In genomic region chr5:120454756-120455337, GRCm38 (mm10) we compare ENCODE assay signal across 23 mouse cellular contexts. TPM values are rescaled to one million over a fixed set of nuclear protein-coding genes. Genes with fewer than 3 reads are reported as not detected.
DNase-seq lines count a peak whose midpoint lies in the region; ATAC-seq and TF ChIP-seq lines count a peak whose summit lies in the region.
"Had no signal": no experiment of that assay in that cellular context is flagged by ENCODE, and none has a peak within 500 bp of the region (broad histone marks: within the 10 kb centered on the region; RNA-seq: fewer than 3 reads in every experiment).

No protein-coding gene starts in this region.

- no peak overlapping the region for H3K9ac ChIP-seq in kidney, embryonic 15.5 days
- no peak overlapping the region for H3K9ac ChIP-seq in MEL (ENCODE audit: control insufficient read depth, low read depth, low read length, poor library complexity, severe bottlenecking)
- H3K9ac ChIP-seq: limb, embryonic 12.5 days had no signal

- H3K4me3 ChIP-seq in kidney, embryonic 15.5 days (replicated peaks) = no peak overlapping the region
- peak overlapping the region; percentile 2 to 45; a peak in 1 of 4 replicates for H3K4me3 ChIP-seq in MEL (ENCODE audit: control insufficient read depth in 1 of 2, insufficient read depth in 1 of 2, low read depth in 2 of 2, low read length in 2 of 2)
- H3K4me3 ChIP-seq: layer of hippocampus, adult 2 months; limb, embryonic 12.5 days; midbrain, embryonic 10.5 days had no signal

- peak overlapping the region; percentile 40 for H3K4me2 ChIP-seq in kidney, embryonic 15.5 days
- H3K4me2 ChIP-seq: limb, embryonic 12.5 days had no signal

- no peak for TF ChIP-seq POLR2A in MEL (IDR thresholded peaks at IDR 0.05; ENCODE audit: control insufficient read depth in 1 of 2, insufficient read depth in 1 of 2, low read depth in 1 of 2, low read length in 2 of 2, poor library complexity in 1 of 2)

- no peak for TF ChIP-seq CTCF in MEL (IDR thresholded peaks at IDR 0.05 in 2 of 3, conservative IDR thresholded peaks at IDR 0.05 in 1 of 3; ENCODE audit: control insufficient read depth in 1 of 3, insufficient read depth in 1 of 3, low read depth in 2 of 3, low read length in 3 of 3, poor library complexity in 1 of 3, severe bottlenecking in 1 of 3)

- no peak overlapping the region for H3K27ac ChIP-seq in kidney, embryonic 15.5 days
- no peak overlapping the region for H3K27ac ChIP-seq in MEL (ENCODE audit: control insufficient read depth, low read depth, low read length)
- H3K27ac ChIP-seq: layer of hippocampus, adult 2 months; limb, embryonic 12.5 days; midbrain, embryonic 10.5 days had no signal

- H3K27me3 ChIP-seq in kidney, embryonic 15.5 days = peaks cover 35% of the 10 kb centered on the region
- H3K27me3 ChIP-seq in MEL (ENCODE audit: control insufficient read depth in 1 of 2, insufficient read depth in 2 of 2, low read length in 2 of 2) = no peaks in the 10 kb centered on the region

- TF ChIP-seq RAD21 in MEL (IDR thresholded peaks at IDR 0.05; ENCODE audit: low read depth, low read length) = no peak

- ATAC-seq in kidney, embryonic 15.5 days (replicated peaks; ENCODE audit: low FRiP score) = no peak
- ATAC-seq in megakaryocyte-erythroid progenitor cell, adult 5-6 weeks (replicated peaks; ENCODE audit: low FRiP score, low TSS enrichment, poor library complexity, severe bottlenecking) = peak; percentile 66
- ATAC-seq: CD4-positive, CD25-positive, alpha-beta regulatory T cell, adult 4 months had no signal

- no peak for DNase-seq in kidney, adult 8-10 months
- peak; percentile 69 for DNase-seq in ES-CJ7 (ENCODE audit: low read depth, low spot score)
- DNase-seq in MEL (ENCODE audit: low read depth, low spot score) = peak; percentile 65
- no peak for DNase-seq in adrenal gland, postnatal 10 days
- DNase-seq in ovary, postnatal 14 days (ENCODE audit: low spot score) = no peak
- DNase-seq: cerebellum, adult 11-12 months; cerebellum, postnatal 36 days; gastrocnemius, postnatal 25 days; kidney, adult 11 months; lung, postnatal 14 days had no signal

- H3K9me3 ChIP-seq in kidney, embryonic 15.5 days (replicated peaks) = no peaks in the 10 kb centered on the region
- no peaks in the 10 kb centered on the region for H3K9me3 ChIP-seq in MEL (replicated peaks; ENCODE audit: insufficient read depth, low read length)
- H3K9me3 ChIP-seq: limb, embryonic 12.5 days; midbrain, embryonic 10.5 days had no signal

- WGBS in kidney, embryonic 15.5 days = 28% methylated on average over 14 of the region's 14 CpGs

- no peaks in the 10 kb centered on the region for H3K36me3 ChIP-seq in kidney, embryonic 15.5 days
- peaks cover 0 to 5% of the 10 kb centered on the region in 2 experiments; a peak in 2 of 4 replicates for H3K36me3 ChIP-seq in MEL (ENCODE audit: control insufficient read depth in 1 of 2, insufficient read depth in 2 of 2, low read length in 2 of 2)
- H3K36me3 ChIP-seq: limb, embryonic 12.5 days; midbrain, embryonic 10.5 days had no signal

- H3K4me1 ChIP-seq in kidney, embryonic 15.5 days = peaks cover 15% of the 10 kb centered on the region
- H3K4me1 ChIP-seq in MEL (ENCODE audit: control insufficient read depth in 1 of 2, insufficient read depth in 2 of 2, low read length in 2 of 2) = peaks cover 8 to 19% of the 10 kb centered on the region in 2 experiments

- no peak for TF ChIP-seq EP300 in MEL (IDR thresholded peaks at IDR 0.05; ENCODE audit: low read depth in 1 of 2, low read length in 2 of 2)

- H3K79me2 ChIP-seq in MEL (ENCODE audit: control insufficient read depth, insufficient read depth, low read length, poor library complexity) = no peaks in the 10 kb centered on the region

TF ChIP-seq in MEL, 35 proteins besides CTCF, POLR2A, EP300 and RAD21:
- TF ChIP-seq NRF1 (IDR thresholded peaks at IDR 0.05; ENCODE audit: insufficient read depth, low read depth, low read length, poor library complexity, severe bottlenecking) (0 out of 2 replicates have a peak, but pooled peaks have one; percentile 36), E2F4 (IDR thresholded peaks at IDR 0.05; ENCODE audit: borderline replicate concordance, low read depth, low read length) (no peak), MYB (IDR thresholded peaks at IDR 0.05; ENCODE audit: low read depth, low read length) (no peak)

RNA-seq across cellular contexts. Expression of gene Sdsl, which starts 17.8 kb away (rescaled TPM):
- 11.2 and 14.4 TPM in 2 replicates for polyA plus RNA-seq in kidney, embryonic 15.5 days (2015; fragmentation: Nextera tagmentation; extraction: Ambion mirVana)
- 8.2 and 12.1 TPM in 2 replicates for total RNA-seq in MEL (2012; rRNA removed)
- polyA plus RNA-seq in MEL (2012; ENCODE audit: insufficient read depth in 1 of 2, insufficient read length in 2 of 2, low read depth in 1 of 2, low replicate concordance in 2 of 2, missing spikeins in 1 of 2) = 10 to 100 TPM in 1 of 2 experiments, not detected in 1; 21.0 TPM
- total RNA-seq in megakaryocyte-erythroid progenitor cell, adult 5-6 weeks (2014; fragmentation: Nextera tagmentation) = 59.5 and 72.1 TPM in 2 replicates
- 58.5 and 67.3 TPM in 2 replicates for total RNA-seq in megakaryocyte-erythroid progenitor cell, adult 5-6 weeks (2017)
- total RNA-seq in adrenal gland, postnatal 10 days (2021) = 10 to 100 TPM; 33.5 to 38.3 TPM
- polyA plus RNA-seq: CD4-positive, CD25-positive, alpha-beta regulatory T cell, adult 4 months had no signal

RNA-seq across cellular contexts. Expression of gene Sds, which starts 21.5 kb away (rescaled TPM):
- not detected in 2 replicates for polyA plus RNA-seq in kidney, embryonic 15.5 days (2015; fragmentation: Nextera tagmentation; extraction: Ambion mirVana)
- not detected in 2 replicates for total RNA-seq in MEL (2012; rRNA removed)
- under 1 TPM in 1 of 2 experiments, not detected in 1; 0.17 TPM for polyA plus RNA-seq in MEL (2012; ENCODE audit: insufficient read depth in 1 of 2, insufficient read length in 2 of 2, low read depth in 1 of 2, low replicate concordance in 2 of 2, missing spikeins in 1 of 2)
- total RNA-seq in megakaryocyte-erythroid progenitor cell, adult 5-6 weeks (2014; fragmentation: Nextera tagmentation) = not detected in 2 replicates
- total RNA-seq in megakaryocyte-erythroid progenitor cell, adult 5-6 weeks (2017) = not detected in 2 replicates
- total RNA-seq in adrenal gland, postnatal 10 days (2021) = 10 to 100 TPM in 1 of 2 experiments, 1 to 10 TPM in 1; 2.5 to 20.1 TPM
- total RNA-seq: gastrocnemius, postnatal 25 days; left cerebral cortex, adult 18-20 months had no signal
- polyA plus RNA-seq: brain, embryonic 14.5 days; CD4-positive, CD25-positive, alpha-beta regulatory T cell, adult 4 months; embryonic facial prominence, embryonic 14.5 days; forebrain, embryonic 11.5 days; frontal cortex, adult 2 months; limb, embryonic 12.5 days; midbrain, embryonic 10.5 days had no signal

RNA-seq across cellular contexts. Expression of gene Lhx5, which starts 23.3 kb away (rescaled TPM):
- not detected in 2 replicates for polyA plus RNA-seq in kidney, embryonic 15.5 days (2015; fragmentation: Nextera tagmentation; extraction: Ambion mirVana)
- total RNA-seq in MEL (2012; rRNA removed) = not detected in 2 replicates
- polyA plus RNA-seq in MEL (2012; ENCODE audit: insufficient read depth in 1 of 2, insufficient read length in 2 of 2, low read depth in 1 of 2, low replicate concordance in 2 of 2, missing spikeins in 1 of 2) = not detected
- total RNA-seq in megakaryocyte-erythroid progenitor cell, adult 5-6 weeks (2014; fragmentation: Nextera tagmentation) = not detected in 2 replicates
- total RNA-seq in megakaryocyte-erythroid progenitor cell, adult 5-6 weeks (2017) = not detected in 2 replicates
- total RNA-seq in adrenal gland, postnatal 10 days (2021) = not detected
- total RNA-seq: gastrocnemius, postnatal 25 days; heart, postnatal 25 days; left cerebral cortex, adult 18-20 months had no signal
- polyA plus RNA-seq: CD4-positive, CD25-positive, alpha-beta regulatory T cell, adult 4 months; embryonic facial prominence, embryonic 14.5 days; limb, embryonic 12.5 days; liver, embryonic 16.5 days had no signal

RNA-seq across cellular contexts. Expression of gene Plbd2, which starts 48.6 kb away (rescaled TPM):
- polyA plus RNA-seq in kidney, embryonic 15.5 days (2015; fragmentation: Nextera tagmentation; extraction: Ambion mirVana) = 50.8 and 60.0 TPM in 2 replicates
- 9.2 and 10.1 TPM in 2 replicates for total RNA-seq in MEL (2012; rRNA removed)
- polyA plus RNA-seq in MEL (2012; ENCODE audit: insufficient read depth in 1 of 2, insufficient read length in 2 of 2, low read depth in 1 of 2, low replicate concordance in 2 of 2, missing spikeins in 1 of 2) = 10 to 100 TPM in 1 of 2 experiments, not detected in 1; 30.5 TPM
- total RNA-seq in megakaryocyte-erythroid progenitor cell, adult 5-6 weeks (2014; fragmentation: Nextera tagmentation) = 13.6 and 20.8 TPM in 2 replicates
- 6.3 and 8.7 TPM in 2 replicates for total RNA-seq in megakaryocyte-erythroid progenitor cell, adult 5-6 weeks (2017)
- 10 to 100 TPM; 61.8 to 64.4 TPM for total RNA-seq in adrenal gland, postnatal 10 days (2021)

RNA-seq across cellular contexts. Expression of gene Slc8b1, which starts 56.1 kb away (rescaled TPM):
- 9.4 and 9.7 TPM in 2 replicates for polyA plus RNA-seq in kidney, embryonic 15.5 days (2015; fragmentation: Nextera tagmentation; extraction: Ambion mirVana)
- 2.3 and 2.7 TPM in 2 replicates for total RNA-seq in MEL (2012; rRNA removed)
- 1 to 10 TPM in 1 of 2 experiments, not detected in 1; 5.9 TPM for polyA plus RNA-seq in MEL (2012; ENCODE audit: insufficient read depth in 1 of 2, insufficient read length in 2 of 2, low read depth in 1 of 2, low replicate concordance in 2 of 2, missing spikeins in 1 of 2)
- 0.35 and 1.6 TPM in 2 replicates for total RNA-seq in megakaryocyte-erythroid progenitor cell, adult 5-6 weeks (2014; fragmentation: Nextera tagmentation)
- total RNA-seq in megakaryocyte-erythroid progenitor cell, adult 5-6 weeks (2017) = 0.09 and 1.7 TPM in 2 replicates
- 10 to 100 TPM; 35.2 to 39.3 TPM for total RNA-seq in adrenal gland, postnatal 10 days (2021)

Comparison
In these comparisons a context has a peak if more than half of its experiments do, and no peak if none do; other contexts are left out.
1. DNase-seq: peak in ES-CJ7 (single experiment) and MEL (single experiment); none in kidney, adult 8-10 months (0 of 2), adrenal gland, postnatal 10 days (single experiment) and ovary, postnatal 14 days (single experiment).